8 mouse cellular contexts compared by ENCODE assay signal in genomic region chr6:127330015-127330705, GRCm38 (mm10).
A peak's percentile ranks its signal among the peaks of the same experiment; 100 is the strongest.
DNase-seq lines count a peak whose midpoint lies in the region; ATAC-seq lines count a peak whose summit lies in the region.

No protein-coding gene starts in this region.

- no peaks in the 10 kb centered on the region for H3K9me3 ChIP-seq in megakaryocyte, embryonic 14.5 days

- H3K27me3 ChIP-seq in megakaryocyte, embryonic 14.5 days (replicated peaks) = peaks cover 2% of the 10 kb centered on the region

- peak; percentile 87 for ATAC-seq in activated CD4-positive, CD25-positive, alpha-beta regulatory T cell, adult 4 months
- peak; percentile 86 for ATAC-seq in common myeloid progenitor, adult 5-6 weeks (replicated peaks; ENCODE audit: low read depth, poor library complexity, severe bottlenecking)

- peak overlapping the region; percentile 91 for H3K4me3 ChIP-seq in megakaryocyte, embryonic 14.5 days (replicated peaks)

- DNase-seq in gastrocnemius, adult 8-10 months (ENCODE audit: low spot score in 2 of 2) = peak; percentile 53 to 65
- DNase-seq in hindlimb bud, embryonic 11.5 days (ENCODE audit: extremely low spot score, low read depth, low spot score) = peak; percentile 74
- peak; percentile 48 to 69 for DNase-seq in left cerebral cortex, adult 9 months (ENCODE audit: low spot score in 2 of 2)
- peak; percentile 86 to 87 for DNase-seq in right cerebral cortex, postnatal 10 days (ENCODE audit: low spot score in 2 of 2)
- peak; percentile 91 for DNase-seq in urinary bladder, postnatal 14 days (ENCODE audit: low spot score)

- peaks cover 68% of the 10 kb centered on the region for H3K4me1 ChIP-seq in megakaryocyte, embryonic 14.5 days

- H3K36me3 ChIP-seq in megakaryocyte, embryonic 14.5 days (replicated peaks; ENCODE audit: low read length) = no peaks in the 10 kb centered on the region

Comparison
In these comparisons a context has a peak if more than half of its experiments do, and no peak if none do; other contexts are left out.
1. Peak in every context shown above with its lines: DNase-seq, ATAC-seq and H3K4me3 ChIP-seq.